Mouse (Mus musculus) megakaryocyte, embryonic 14.5 days (primary cell): ENCODE measurements at regions not wholly inside any gene's neighbourhood (a gene's known extent, or its start where the extent isn't known, plus 50 kb on each side); places are given as distances from the start of the nearest gene placed in this dataset.

Experiments used
- FLI1 ChIP-seq: IDR thresholded peaks from 2 replicates; pipeline ENCODE4 v1.6.1; 2012; ENCODE audit warnings: low read length, inconsistent platforms, mixed read lengths
- GATA1 ChIP-seq: IDR thresholded peaks from 3 replicates; pipeline ENCODE4 v1.6.1; 2012; ENCODE audit warnings: mixed read lengths, low read length, inconsistent platforms, borderline replicate concordance

GRCm38 (mm10) chr6:117427351-117428142, 259.2 kb downstream of the Cxcl12 start:
- TF ChIP-seq GATA1 = no peak
- TF ChIP-seq FLI1 = no peak
